Mouse (Mus musculus): Measurements from ENCODE around the gene Slmap. TPM values are rescaled to one million over a fixed set of nuclear protein-coding genes. Genes with fewer than 3 reads are reported as not detected.

Gene Slmap
- polyA plus RNA-seq, 1 experiment from 2014 or later: 8.6 TPM

GRCm38 (mm10) chr14:26557581-26557980, 22.9 kb upstream of the Slmap start:
- H3K27ac ChIP-seq (replicated peaks): no peak overlapping the region
- H3K36me3 ChIP-seq (replicated peaks): no peaks in the 10 kb centered on the region
- 0 out of 2 replicates have a peak, but pooled peaks cover 4% of the 10 kb centered on the region for H3K4me1 ChIP-seq (replicated peaks)
- ATAC-seq (ENCODE audit: insufficient read depth): no peak
- no peak overlapping the region for H3K9ac ChIP-seq
- H3K4me2 ChIP-seq: no peak overlapping the region
- no peak overlapping the region for H3K4me3 ChIP-seq (replicated peaks)
- H3K27me3 ChIP-seq: no peaks in the 10 kb centered on the region
- WGBS (ENCODE audit: insufficient replicate concordance): 64% methylated on average over 1 of the region's 1 CpGs
- H3K9me3 ChIP-seq (replicated peaks): no peaks in the 10 kb centered on the region

DNA sequence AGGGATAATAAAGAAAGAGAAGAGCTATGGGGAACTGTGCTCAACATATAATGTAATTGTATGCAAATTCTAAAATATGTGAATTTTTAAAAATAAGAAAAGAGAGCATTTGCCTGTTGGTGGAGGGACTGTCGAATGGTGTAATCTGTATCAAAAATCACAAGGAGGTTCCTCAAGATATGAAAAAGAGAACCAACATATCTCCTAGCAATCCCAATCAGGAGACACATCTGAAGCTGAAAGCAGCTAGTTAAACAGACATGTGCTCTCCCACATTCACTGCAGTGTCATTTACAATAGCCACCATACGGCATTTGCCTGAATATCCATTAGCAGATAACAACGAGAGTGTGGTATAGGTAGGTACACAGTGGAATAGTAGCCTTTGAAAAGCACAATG, 18.1 kb upstream of the Slmap start:
- Histone ChIP-seq H3K27ac (replicated peaks) (no peak overlapping the region), H3K4me2 (no peak overlapping the region), H3K9ac (no peak overlapping the region), H3K9me3 (replicated peaks) (no peaks in the 10 kb centered on the region), H3K27me3 (no peaks in the 10 kb centered on the region), H3K36me3 (replicated peaks) (no peaks in the 10 kb centered on the region), H3K4me3 (replicated peaks) (no peak overlapping the region), H3K4me1 (replicated peaks) (0 out of 2 replicates have a peak, but pooled peaks cover 4% of the 10 kb centered on the region)
- ATAC-seq (ENCODE audit: insufficient read depth): no peak
- WGBS (ENCODE audit: insufficient replicate concordance): 24% methylated on average over 3 of the region's 3 CpGs

GRCm38 (mm10) chr14:26552441-26552840, 17.7 kb upstream of the Slmap start:
- H3K4me2 ChIP-seq: no peak overlapping the region
- no peaks in the 10 kb centered on the region for H3K9me3 ChIP-seq (replicated peaks)
- H3K27me3 ChIP-seq: no peaks in the 10 kb centered on the region
- no peak overlapping the region for H3K27ac ChIP-seq (replicated peaks)
- H3K9ac ChIP-seq: no peak overlapping the region
- WGBS (ENCODE audit: insufficient replicate concordance): 29% methylated on average over 2 of the region's 2 CpGs
- H3K4me3 ChIP-seq (replicated peaks): no peak overlapping the region
- no peaks in the 10 kb centered on the region for H3K36me3 ChIP-seq (replicated peaks)
- 0 out of 2 replicates have a peak, but pooled peaks cover 4% of the 10 kb centered on the region for H3K4me1 ChIP-seq (replicated peaks)
- no peak for ATAC-seq (ENCODE audit: insufficient read depth)

DNA sequence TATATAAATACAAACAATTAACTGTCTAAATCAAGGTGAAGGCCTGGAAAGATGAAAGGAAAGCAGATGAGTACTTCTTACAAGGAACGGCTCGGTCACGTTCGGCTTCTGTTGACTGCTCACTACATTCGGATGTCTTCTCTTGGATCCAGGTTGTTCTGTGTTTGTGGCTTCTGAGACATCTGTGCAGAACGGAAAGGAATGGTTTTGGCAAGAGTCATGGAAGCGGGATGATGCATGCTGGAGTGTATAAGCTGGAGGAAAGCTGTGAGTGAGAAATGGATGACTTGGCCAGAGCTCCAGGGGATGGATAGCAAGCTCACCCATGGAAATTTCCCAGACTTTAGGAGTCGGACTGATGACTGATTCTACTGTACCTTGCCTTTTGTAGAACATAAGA, 16.0 kb upstream of the Slmap start:
- H3K4me2 ChIP-seq: no peak overlapping the region
- 0 out of 2 replicates have a peak, but pooled peaks cover 4% of the 10 kb centered on the region for H3K4me1 ChIP-seq (replicated peaks)
- H3K27ac ChIP-seq (replicated peaks): no peak overlapping the region
- no peaks in the 10 kb centered on the region for H3K9me3 ChIP-seq (replicated peaks)
- WGBS (ENCODE audit: insufficient replicate concordance): 79% methylated on average over 8 of the region's 8 CpGs
- H3K4me3 ChIP-seq (replicated peaks): no peak overlapping the region
- H3K9ac ChIP-seq: no peak overlapping the region
- H3K36me3 ChIP-seq (replicated peaks): no peaks in the 10 kb centered on the region
- ATAC-seq (ENCODE audit: insufficient read depth): no peak
- H3K27me3 ChIP-seq: no peaks in the 10 kb centered on the region

GRCm38 (mm10) chr14:26547516-26548488, 13.1 kb upstream of the Slmap start:
- Histone ChIP-seq H3K27ac (replicated peaks) (no peak overlapping the region), H3K9me3 (replicated peaks) (no peaks in the 10 kb centered on the region), H3K4me2 (no peak overlapping the region), H3K9ac (no peak overlapping the region), H3K27me3 (peaks cover 2% of the 10 kb centered on the region; the same call in 1 of the 2 replicates), H3K36me3 (replicated peaks) (no peaks in the 10 kb centered on the region), H3K4me1 (replicated peaks) (no peaks in the 10 kb centered on the region), H3K4me3 (replicated peaks) (no peak overlapping the region)
- no peak for ATAC-seq (ENCODE audit: insufficient read depth)
- WGBS (ENCODE audit: insufficient replicate concordance): 61% methylated on average over 10 of the region's 10 CpGs

- Histone ChIP-seq H3K9me3 (replicated peaks) (no peaks in the 10 kb centered on the region), H3K27me3 (peaks cover 2% of the 10 kb centered on the region; the same call in 1 of the 2 replicates), H3K36me3 (replicated peaks) (no peaks in the 10 kb centered on the region), H3K4me1 (replicated peaks) (no peaks in the 10 kb centered on the region), H3K4me3 (replicated peaks) (no peak overlapping the region), H3K9ac (no peak overlapping the region), H3K4me2 (no peak overlapping the region), H3K27ac (replicated peaks) (no peak overlapping the region)
- ATAC-seq (ENCODE audit: insufficient read depth): no peak
- 84% methylated on average over 1 of the region's 1 CpGs for WGBS (ENCODE audit: insufficient replicate concordance)
Observed at GRCm38 (mm10) chr14:26542136-26542535, 7.4 kb upstream of the Slmap start.

DNA sequence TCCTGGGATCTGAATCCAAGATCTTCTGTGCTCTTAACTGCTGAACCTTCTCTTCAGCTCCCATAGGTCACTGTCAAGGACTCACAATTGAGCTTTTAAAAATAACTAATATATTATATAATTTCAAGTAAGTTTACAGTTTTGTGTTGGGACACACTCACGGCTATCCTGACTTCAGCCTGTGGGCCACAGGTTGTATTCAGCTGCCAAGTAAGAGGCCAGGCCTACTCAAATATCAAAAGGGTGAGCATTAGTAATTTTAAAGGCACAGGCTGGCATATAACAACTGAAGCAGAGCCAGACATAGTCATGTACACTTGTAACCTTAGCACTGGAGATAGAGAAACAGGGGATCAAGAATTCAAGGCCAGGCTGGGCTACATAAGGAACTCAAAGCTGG, 5.8 kb upstream of the Slmap start:
- no peak overlapping the region for H3K9ac ChIP-seq
- H3K9me3 ChIP-seq (replicated peaks): no peaks in the 10 kb centered on the region
- H3K27ac ChIP-seq (replicated peaks): no peak overlapping the region
- no peak overlapping the region for H3K4me2 ChIP-seq
- ATAC-seq (ENCODE audit: insufficient read depth): no peak
- no peaks in the 10 kb centered on the region for H3K36me3 ChIP-seq (replicated peaks)
- no peak overlapping the region for H3K4me3 ChIP-seq (replicated peaks)
- H3K27me3 ChIP-seq: peaks cover 2% of the 10 kb centered on the region; the same call in 1 of the 2 replicates
- WGBS (ENCODE audit: insufficient replicate concordance): 71% methylated on average over 1 of the region's 1 CpGs
- H3K4me1 ChIP-seq (replicated peaks): no peaks in the 10 kb centered on the region

DNA sequence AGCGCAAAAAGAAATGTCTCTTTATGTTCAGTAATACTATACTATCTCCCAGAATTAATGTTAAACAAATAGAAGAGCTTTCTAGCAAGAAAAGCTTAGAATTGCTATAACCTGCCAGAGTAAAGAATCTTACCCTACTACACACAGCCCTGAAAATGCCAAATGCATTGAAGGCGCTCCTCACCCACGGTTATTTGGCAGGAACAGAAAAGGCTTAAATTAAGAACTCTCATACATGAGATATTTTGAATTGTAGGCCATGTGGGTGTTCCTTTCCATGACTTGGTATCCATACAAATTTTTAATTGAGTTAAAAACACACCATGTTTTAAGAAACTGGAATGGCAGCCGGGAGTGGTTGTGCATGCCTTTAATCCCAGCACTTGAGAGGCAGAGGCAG, 4.5 kb upstream of the Slmap start:
- H3K27ac ChIP-seq (replicated peaks): no peak overlapping the region
- no peak overlapping the region for H3K4me2 ChIP-seq
- no peak overlapping the region for H3K4me3 ChIP-seq (replicated peaks)
- no peak for ATAC-seq (ENCODE audit: insufficient read depth)
- H3K9ac ChIP-seq: no peak overlapping the region
- peaks cover 6% of the 10 kb centered on the region; the same call in 1 of the 2 replicates for H3K4me1 ChIP-seq (replicated peaks)
- WGBS (ENCODE audit: insufficient replicate concordance): 75% methylated on average over 4 of the region's 4 CpGs
- H3K9me3 ChIP-seq (replicated peaks): no peaks in the 10 kb centered on the region
- no peaks in the 10 kb centered on the region for H3K36me3 ChIP-seq (replicated peaks)
- H3K27me3 ChIP-seq: peaks cover under 1% of the 10 kb centered on the region; the same call in 1 of the 2 replicates

GRCm38 (mm10) chr14:26533821-26534756, 642 bp downstream of the Slmap start:
- Histone ChIP-seq H3K27ac (replicated peaks) (peak overlapping the region; percentile 87), H3K9me3 (replicated peaks) (no peaks in the 10 kb centered on the region), H3K9ac (peak overlapping the region; percentile 97), H3K27me3 (no peaks in the 10 kb centered on the region), H3K4me1 (replicated peaks) (peaks cover 49% of the 10 kb centered on the region), H3K36me3 (replicated peaks) (peaks cover 10% of the 10 kb centered on the region; the same call in 1 of the 2 replicates), H3K4me3 (replicated peaks) (peak overlapping the region; percentile 93), H3K4me2 (peak overlapping the region; percentile 96)
- WGBS (ENCODE audit: insufficient replicate concordance): 1% methylated on average over 91 of the region's 92 CpGs
- ATAC-seq (ENCODE audit: insufficient read depth): peak; percentile 78

- Histone ChIP-seq H3K27ac (replicated peaks) (peak overlapping the region; percentile 87), H3K27me3 (no peaks in the 10 kb centered on the region), H3K36me3 (replicated peaks) (peaks cover 10% of the 10 kb centered on the region; the same call in 1 of the 2 replicates), H3K4me2 (peak overlapping the region; percentile 96), H3K4me3 (replicated peaks) (peak overlapping the region; percentile 93), H3K9me3 (replicated peaks) (no peaks in the 10 kb centered on the region), H3K4me1 (replicated peaks) (peaks cover 57% of the 10 kb centered on the region), H3K9ac (peak overlapping the region; percentile 97)
- no peak for ATAC-seq (ENCODE audit: insufficient read depth)
- 16% methylated on average over 19 of the region's 19 CpGs for WGBS (ENCODE audit: insufficient replicate concordance)
Observed at GRCm38 (mm10) chr14:26533267-26533666, 1.5 kb downstream of the Slmap start.
